Mouse (Mus musculus): ENCODE data around the gene 2310039H08Rik.

GRCm38 (mm10) chr17:46772038-46772403 lies 414 bp upstream of the 2310039H08Rik start:
- TF ChIP-seq CTCF (IDR thresholded peaks at IDR 0.05; ENCODE audit: low read depth) = no peak
- no peak for TF ChIP-seq EP300 (IDR thresholded peaks at IDR 0.05; ENCODE audit: low read depth)
